Mouse (Mus musculus) spleen, adult 2 months (tissue): Measurements from ENCODE around the gene Endou. TPM values are rescaled to one million over a fixed set of nuclear protein-coding genes. Genes with fewer than 3 reads are reported as not detected.

ENCODE experiments used
- DNase-seq, 2 experiments: peaks; one replicate each; pipeline versions ENCODE4 v3.0.0 to v3.0.0-alpha.2; 2012 to 2021; ENCODE audit warnings: low spot score in 2 of 2, low read depth in 1 of 2
- H3K27ac ChIP-seq: fragments of 200-500 bp; 2 replicates; pipeline ENCODE4 v1.5.1; 2012; ENCODE audit warnings: low read length, inconsistent platforms; ENCODE audit not compliant: insufficient read depth
- H3K27me3 ChIP-seq: fragments of 200-500 bp; 2 replicates; pipeline ENCODE4 v1.6.1; 2012; ENCODE audit warnings: mild to moderate bottlenecking, moderate library complexity, low read length, inconsistent platforms; ENCODE audit not compliant: control insufficient read depth, insufficient read depth
- H3K36me3 ChIP-seq: fragments of 200-500 bp; 2 replicates; pipeline ENCODE4 v1.6.1; 2012; ENCODE audit warnings: mild to moderate bottlenecking, low read length, inconsistent platforms; ENCODE audit not compliant: control insufficient read depth, insufficient read depth
- H3K4me1 ChIP-seq: fragments of 200-500 bp; 2 replicates; pipeline ENCODE4 v1.6.1; 2011; ENCODE audit warnings: inconsistent platforms; ENCODE audit not compliant: control insufficient read depth, insufficient read depth, insufficient read length
- H3K4me3 ChIP-seq: fragments of 200-500 bp; 2 replicates; pipeline ENCODE4 v1.5.1; 2011; ENCODE audit warnings: mild to moderate bottlenecking, inconsistent platforms; ENCODE audit not compliant: insufficient read depth, insufficient read length; ENCODE audit errors: extremely low read depth
- CTCF ChIP-seq: fragments of 200-500 bp; IDR thresholded peaks from 2 replicates; pipeline ENCODE4 v1.5.1; 2011; ENCODE audit warnings: mild to moderate bottlenecking, inconsistent platforms; ENCODE audit not compliant: insufficient read depth, insufficient read length, insufficient replicate concordance; ENCODE audit errors: extremely low read depth
- POLR2A ChIP-seq: fragments of 200-500 bp; IDR thresholded peaks from 2 replicates; pipeline ENCODE4 v1.6.1; 2011; ENCODE audit warnings: low read depth, low read length, inconsistent platforms
- WGBS: fragments of 180-500 bp; shearing (Covaris S2); methylation state at CpG from one replicate; pipeline ENCODE4 v1.1.7; 2018; 5-methylcytosine and 5-hydroxymethylcytosine counted together
- polyA plus RNA-seq: library from polyadenylated mRNA; depleted of rRNA; stranded (reverse); fragments of >200 nt; gene quantifications from 2 replicates; pipeline ENCODE4 v1.2.3, GENCODE M21; 2012

The Endou gene
- polyA plus RNA-seq, 1 experiment: 4.1 TPM

- H3K27me3 ChIP-seq: 0 out of 2 replicates have a peak, but pooled peaks cover 2% of the 10 kb centered on the region
- TF ChIP-seq CTCF: no peak
- TF ChIP-seq POLR2A: no peak
- peaks cover 13% of the 10 kb centered on the region for H3K4me1 ChIP-seq
- no peak overlapping the region for H3K4me3 ChIP-seq
- peak overlapping the region; percentile 13; the same call in 1 of the 2 replicates for H3K27ac ChIP-seq
- WGBS: 80% methylated on average over 13 of the region's 13 CpGs
- no peaks in the 10 kb centered on the region for H3K36me3 ChIP-seq
- no peak for DNase-seq
These were observed 34.1 kb upstream of the Endou start for GRCm38 (mm10) chr15:97765090-97765794.

- 0 out of 2 replicates have a peak, but pooled peaks cover 2% of the 10 kb centered on the region for H3K27me3 ChIP-seq
- no peak overlapping the region for H3K4me3 ChIP-seq
- no peaks in the 10 kb centered on the region for H3K36me3 ChIP-seq
- WGBS: 85% methylated on average over 2 of the region's 2 CpGs
- H3K4me1 ChIP-seq: peaks cover 13% of the 10 kb centered on the region
- TF ChIP-seq POLR2A (no peak), CTCF (no peak)
- H3K27ac ChIP-seq: no peak overlapping the region
- no peak for DNase-seq
These were observed 33.4 kb upstream of the Endou start for GRCm38 (mm10) chr15:97764532-97764931.

GRCm38 (mm10) chr15:97763256-97764049 lies 32.3 kb upstream of the Endou start:
- Histone ChIP-seq H3K4me3 (no peak overlapping the region), H3K36me3 (no peaks in the 10 kb centered on the region), H3K27me3 (0 out of 2 replicates have a peak, but pooled peaks cover 2% of the 10 kb centered on the region), H3K4me1 (peaks cover 13% of the 10 kb centered on the region), H3K27ac (no peak overlapping the region)
- no peak for TF ChIP-seq POLR2A
- no peak for TF ChIP-seq CTCF
- WGBS: 45% methylated on average over 9 of the region's 9 CpGs
- no peak for DNase-seq

GRCm38 (mm10) chr15:97762733-97763132 lies 31.6 kb upstream of the Endou start:
- WGBS: 53% methylated on average over 9 of the region's 9 CpGs
- Histone ChIP-seq H3K27me3 (0 out of 2 replicates have a peak, but pooled peaks cover 2% of the 10 kb centered on the region), H3K27ac (no peak overlapping the region), H3K4me1 (peaks cover 13% of the 10 kb centered on the region), H3K4me3 (no peak overlapping the region), H3K36me3 (no peaks in the 10 kb centered on the region)
- TF ChIP-seq CTCF (no peak), POLR2A (no peak)
- DNase-seq: no peak

GRCm38 (mm10) chr15:97761438-97761837 lies 30.3 kb upstream of the Endou start:
- Histone ChIP-seq H3K4me3 (no peak overlapping the region), H3K27me3 (no peaks in the 10 kb centered on the region), H3K4me1 (peaks cover 9% of the 10 kb centered on the region; the same call in 1 of the 2 replicates)

GRCm38 (mm10) chr15:97760952-97761351 lies 29.8 kb upstream of the Endou start:
- Histone ChIP-seq H3K4me1 (peaks cover 9% of the 10 kb centered on the region; the same call in 1 of the 2 replicates), H3K4me3 (no peak overlapping the region), H3K27me3 (no peaks in the 10 kb centered on the region), H3K27ac (no peak overlapping the region), H3K36me3 (no peaks in the 10 kb centered on the region)
- 82% methylated on average over 5 of the region's 5 CpGs for WGBS
- no peak for DNase-seq
- TF ChIP-seq POLR2A (no peak), CTCF (no peak)

More at GRCm38 (mm10) chr15:97761438-97761837, 30.3 kb upstream of the Endou start:
- no peak overlapping the region for H3K27ac ChIP-seq
- WGBS: 91% methylated on average over 13 of the region's 13 CpGs
- no peaks in the 10 kb centered on the region for H3K36me3 ChIP-seq
- no peak for DNase-seq
- no peak for TF ChIP-seq CTCF
- TF ChIP-seq POLR2A: no peak

GRCm38 (mm10) chr15:97760006-97760405 lies 28.9 kb upstream of the Endou start:
- Histone ChIP-seq H3K36me3 (no peaks in the 10 kb centered on the region), H3K27me3 (no peaks in the 10 kb centered on the region), H3K4me1 (peaks cover 9% of the 10 kb centered on the region; the same call in 1 of the 2 replicates), H3K27ac (no peak overlapping the region), H3K4me3 (no peak overlapping the region)
- 80% methylated on average over 9 of the region's 9 CpGs for WGBS
- DNase-seq: no peak
- no peak for TF ChIP-seq POLR2A
- TF ChIP-seq CTCF: no peak
